Mouse (Mus musculus): Measurements from ENCODE around the gene Wnt8b. TPM values are rescaled to one million over a fixed set of nuclear protein-coding genes. Genes with fewer than 3 reads are reported as not detected.
"Not testable (repeated sequence)": the region's sequence is repeated elsewhere in the genome, so short reads cannot be mapped to it uniquely, and the experiment has no call there.

Wnt8b gene
- total RNA-seq (2015): not detected in 2 replicates
- not detected in 2 replicates for total RNA-seq (2017)

- ATAC-seq (replicated peaks; ENCODE audit: poor library complexity): no peak
Measured at GRCm38 (mm10) chr19:44493128-44493527, at the start of gene Wnt8b. Wnt8b (plus strand) TSS chr19:44493472.

GRCm38 (mm10) chr19:44445755-44446154 lies 47.5 kb upstream of the Wnt8b start:
- ATAC-seq (replicated peaks; ENCODE audit: poor library complexity): no peak

- ATAC-seq (replicated peaks; ENCODE audit: poor library complexity): no peak
Measured at GRCm38 (mm10) chr19:44447927-44448326, 45.3 kb upstream of the Wnt8b start.

GRCm38 (mm10) chr19:44454862-44455261 lies 38.4 kb upstream of the Wnt8b start:
- ATAC-seq (replicated peaks; ENCODE audit: poor library complexity): no peak

GRCm38 (mm10) chr19:44455356-44455755 lies 37.9 kb upstream of the Wnt8b start:
- no peak for ATAC-seq (replicated peaks; ENCODE audit: poor library complexity)

- no peak for ATAC-seq (replicated peaks; ENCODE audit: poor library complexity)
Measured at GRCm38 (mm10) chr19:44457359-44458055, 35.8 kb upstream of the Wnt8b start.

- ATAC-seq (replicated peaks; ENCODE audit: poor library complexity): no peak
Measured at GRCm38 (mm10) chr19:44458696-44459095, 34.6 kb upstream of the Wnt8b start.

- no peak for ATAC-seq (replicated peaks; ENCODE audit: poor library complexity)
Measured at GRCm38 (mm10) chr19:44460441-44460840, 32.8 kb upstream of the Wnt8b start.

- no peak for ATAC-seq (replicated peaks; ENCODE audit: poor library complexity)
Measured at GRCm38 (mm10) chr19:44461500-44461899, 31.8 kb upstream of the Wnt8b start.

GRCm38 (mm10) chr19:44462141-44462540 lies 31.1 kb upstream of the Wnt8b start:
- ATAC-seq (replicated peaks; ENCODE audit: poor library complexity): no peak

GRCm38 (mm10) chr19:44465960-44466525 lies 27.2 kb upstream of the Wnt8b start:
- ATAC-seq (replicated peaks; ENCODE audit: poor library complexity): not testable (repeated sequence)

GRCm38 (mm10) chr19:44474158-44474557 lies 19.1 kb upstream of the Wnt8b start:
- peak; percentile 100 for ATAC-seq (replicated peaks; ENCODE audit: poor library complexity)

GRCm38 (mm10) chr19:44475268-44475667 lies 18.0 kb upstream of the Wnt8b start:
- no peak for ATAC-seq (replicated peaks; ENCODE audit: poor library complexity)

- ATAC-seq (replicated peaks; ENCODE audit: poor library complexity): no peak
Measured at GRCm38 (mm10) chr19:44476541-44476940, 16.7 kb upstream of the Wnt8b start.

- ATAC-seq (replicated peaks; ENCODE audit: poor library complexity): peak; percentile 100
Measured at GRCm38 (mm10) chr19:44487266-44487665, 6.0 kb upstream of the Wnt8b start.

- ATAC-seq (replicated peaks; ENCODE audit: poor library complexity): peak; percentile 66
Measured at GRCm38 (mm10) chr19:44496511-44496910, 3.2 kb downstream of the Wnt8b start.

- no peak for ATAC-seq (replicated peaks; ENCODE audit: poor library complexity)
Measured at GRCm38 (mm10) chr19:44496941-44497340, 3.7 kb downstream of the Wnt8b start.

- ATAC-seq (replicated peaks; ENCODE audit: poor library complexity): no peak
Measured at GRCm38 (mm10) chr19:44498936-44499335, 5.7 kb downstream of the Wnt8b start.

GRCm38 (mm10) chr19:44500240-44500639 lies 7.0 kb downstream of the Wnt8b start:
- no peak for ATAC-seq (replicated peaks; ENCODE audit: poor library complexity)

- no peak for ATAC-seq (replicated peaks; ENCODE audit: poor library complexity)
Measured at GRCm38 (mm10) chr19:44501925-44502324, 8.7 kb downstream of the Wnt8b start.

GRCm38 (mm10) chr19:44502741-44503140 lies 9.5 kb downstream of the Wnt8b start:
- ATAC-seq (replicated peaks; ENCODE audit: poor library complexity): no peak

GRCm38 (mm10) chr19:44510534-44511175 lies 17.4 kb downstream of the Wnt8b start:
- no peak for ATAC-seq (replicated peaks; ENCODE audit: poor library complexity)

Data from megakaryocyte progenitor cell, adult 5-6 weeks (primary cell).